Mouse (Mus musculus) v-Abl transformed pro-B cells (cell line): ENCODE measurements around the gene Ssbp3.

Experiments
- in situ Hi-C, 2 experiments: fragments of 400-800 bp; cut with MboI; formaldehyde crosslinking; loops; one replicate each; pipeline ENCODE4 v1.15.1; 2025; ENCODE audit not compliant: unreplicated experiment in 2 of 2

The Ssbp3 gene

GRCm38 (mm10) chr4:106955729-106956712, 45.5 kb downstream of the Ssbp3 start:
- in situ Hi-C loops: no loop called here

GRCm38 (mm10) chr4:106958117-106958516, 47.6 kb downstream of the Ssbp3 start:
- in situ Hi-C loops: no loop called here

GRCm38 (mm10) chr4:106958561-106958960, 48.1 kb downstream of the Ssbp3 start:
- in situ Hi-C loops: no loop called here

- in situ Hi-C loops: no loop called here
Observed at GRCm38 (mm10) chr4:106959506-106960302, 49.2 kb downstream of the Ssbp3 start.

- in situ Hi-C loops: no loop called here
Observed at GRCm38 (mm10) chr4:106960476-106960875, 50.0 kb downstream of the Ssbp3 start.

GRCm38 (mm10) chr4:106961321-106961720, 50.8 kb downstream of the Ssbp3 start:
- in situ Hi-C loops: no loop called here

- in situ Hi-C loops: no loop called here
Observed at GRCm38 (mm10) chr4:106964356-106964755, 53.9 kb downstream of the Ssbp3 start.

GRCm38 (mm10) chr4:106964996-106965395, 54.5 kb downstream of the Ssbp3 start:
- in situ Hi-C loops: no loop called here

GRCm38 (mm10) chr4:106966443-106966842, 55.9 kb downstream of the Ssbp3 start:
- in situ Hi-C loops: no loop called here

- in situ Hi-C loops: no loop called here
Observed at GRCm38 (mm10) chr4:106968910-106969309, 58.4 kb downstream of the Ssbp3 start.

- in situ Hi-C loops: no loop called here
Observed at GRCm38 (mm10) chr4:106970786-106971185, 60.3 kb downstream of the Ssbp3 start.

- in situ Hi-C loops: no loop called here
Observed at GRCm38 (mm10) chr4:106972061-106972460, 61.6 kb downstream of the Ssbp3 start.

GRCm38 (mm10) chr4:106972461-106973384, 62.2 kb downstream of the Ssbp3 start:
- in situ Hi-C loops: no loop called here

- in situ Hi-C loops: loop anchor here in 1 of 2 experiments (25.0 kb wide), 1 partner anchor 362 kb away; no protein-coding TSS in a partner anchor
Observed at GRCm38 (mm10) chr4:106975324-106975723, 64.8 kb downstream of the Ssbp3 start.

GRCm38 (mm10) chr4:106975890-106976289, 65.4 kb downstream of the Ssbp3 start:
- in situ Hi-C loops: loop anchor here in 1 of 2 experiments (25.0 kb wide), 1 partner anchor 361 kb away; no protein-coding TSS in a partner anchor

GRCm38 (mm10) chr4:106976576-106976975, 66.1 kb downstream of the Ssbp3 start:
- in situ Hi-C loops: loop anchor here in 1 of 2 experiments (25.0 kb wide), 1 partner anchor 361 kb away; no protein-coding TSS in a partner anchor

GRCm38 (mm10) chr4:106977218-106977651, 66.7 kb downstream of the Ssbp3 start:
- in situ Hi-C loops: loop anchor here in 1 of 2 experiments (25.0 kb wide), 1 partner anchor 360 kb away; no protein-coding TSS in a partner anchor

GRCm38 (mm10) chr4:106978376-106978775, 67.9 kb downstream of the Ssbp3 start:
- in situ Hi-C loops: loop anchor here in 1 of 2 experiments (25.0 kb wide), 1 partner anchor 359 kb away; no protein-coding TSS in a partner anchor

- in situ Hi-C loops: loop anchor here in 1 of 2 experiments (25.0 kb wide), 1 partner anchor 357 kb away; no protein-coding TSS in a partner anchor
Observed at GRCm38 (mm10) chr4:106980669-106981068, 70.2 kb downstream of the Ssbp3 start.
